Mouse (Mus musculus): ENCODE data around the gene Phykpl.

Gene Phykpl

GRCm38 (mm10) chr11:51646751-51647667, 62.5 kb downstream of the Phykpl start:
- DNase-seq, result no peak

DNA sequence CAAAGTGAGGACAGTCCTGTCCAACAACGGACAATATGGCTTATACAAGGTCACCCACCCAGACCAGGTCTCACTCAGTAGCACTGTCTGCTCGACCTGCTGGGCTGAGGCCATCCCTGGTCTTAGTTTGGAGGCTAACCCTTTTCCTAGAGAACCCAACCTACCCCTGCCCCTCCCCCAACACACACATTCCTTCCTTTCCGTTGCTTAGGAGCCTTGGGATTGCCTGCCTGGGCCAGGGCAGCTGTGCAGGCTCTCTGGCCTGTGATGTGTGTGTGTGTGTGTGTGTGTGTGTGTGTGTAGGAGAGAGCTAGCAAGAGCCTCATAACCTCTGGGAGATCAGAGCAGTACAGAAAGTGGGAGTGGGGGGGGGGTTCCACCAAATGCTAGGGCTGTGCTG, 64.0 kb downstream of the Phykpl start:
- DNase-seq, result no peak

DNA sequence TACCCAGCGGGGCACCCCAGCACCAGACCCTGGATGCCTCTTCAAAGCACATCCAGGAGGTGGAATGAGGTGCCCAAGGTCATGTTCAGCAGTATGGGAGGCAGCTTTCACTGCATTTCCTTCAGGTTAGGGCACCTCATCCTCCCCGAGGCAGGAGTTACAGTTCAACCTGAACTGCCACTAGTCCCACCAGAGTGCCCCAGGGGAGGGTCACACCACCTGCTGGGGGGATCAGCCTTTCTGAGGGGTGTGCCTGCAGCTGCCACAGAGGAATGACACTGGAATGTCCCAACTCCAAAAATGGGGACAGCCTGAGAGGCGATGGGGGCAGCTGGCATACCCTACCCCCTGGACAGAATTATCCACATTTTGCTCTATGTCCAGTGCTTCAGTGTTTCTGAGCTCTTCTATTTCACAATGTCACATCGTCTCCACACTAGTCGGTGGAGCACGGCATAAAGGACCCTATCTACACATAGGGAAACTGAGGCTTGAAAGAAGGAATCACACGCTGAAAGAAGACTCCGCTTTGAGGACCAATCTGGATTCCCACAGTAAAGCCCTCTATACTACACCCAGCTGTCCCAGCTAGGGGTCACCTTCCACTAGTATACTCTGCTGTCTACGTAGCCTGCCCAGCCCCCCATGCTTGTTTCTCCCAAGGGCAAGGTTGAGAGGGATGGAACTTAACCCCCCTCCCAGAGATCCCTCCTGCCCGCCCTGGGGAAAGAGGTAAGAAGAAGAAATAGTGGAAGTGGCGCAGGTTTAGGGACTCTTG, 64.7 kb downstream of the Phykpl start:
- DNase-seq, result no peak

- DNase-seq, result no peak
Measured at GRCm38 (mm10) chr11:51649889-51650199, 65.3 kb downstream of the Phykpl start.

DNA sequence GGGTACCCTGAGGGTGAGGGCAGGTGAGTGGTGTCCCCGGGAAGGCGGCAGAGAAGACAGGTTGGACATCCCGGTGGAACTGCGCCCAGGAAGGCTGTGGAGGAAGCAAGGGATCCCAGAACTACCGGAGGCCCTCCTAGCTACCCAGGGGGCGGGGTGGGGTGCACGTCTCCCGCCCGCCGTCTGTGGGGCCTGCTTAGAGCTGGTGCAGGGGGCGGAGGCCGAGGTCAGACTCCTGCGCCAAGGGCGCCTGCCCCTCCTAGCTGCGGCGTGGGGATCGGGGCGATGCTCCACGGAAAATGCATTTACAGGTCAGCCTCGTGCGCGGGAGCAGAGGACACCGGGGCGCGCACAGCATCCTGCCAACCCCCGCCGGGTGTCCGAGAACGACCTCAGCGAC, 65.7 kb downstream of the Phykpl start:
- no peak for DNase-seq

DNA sequence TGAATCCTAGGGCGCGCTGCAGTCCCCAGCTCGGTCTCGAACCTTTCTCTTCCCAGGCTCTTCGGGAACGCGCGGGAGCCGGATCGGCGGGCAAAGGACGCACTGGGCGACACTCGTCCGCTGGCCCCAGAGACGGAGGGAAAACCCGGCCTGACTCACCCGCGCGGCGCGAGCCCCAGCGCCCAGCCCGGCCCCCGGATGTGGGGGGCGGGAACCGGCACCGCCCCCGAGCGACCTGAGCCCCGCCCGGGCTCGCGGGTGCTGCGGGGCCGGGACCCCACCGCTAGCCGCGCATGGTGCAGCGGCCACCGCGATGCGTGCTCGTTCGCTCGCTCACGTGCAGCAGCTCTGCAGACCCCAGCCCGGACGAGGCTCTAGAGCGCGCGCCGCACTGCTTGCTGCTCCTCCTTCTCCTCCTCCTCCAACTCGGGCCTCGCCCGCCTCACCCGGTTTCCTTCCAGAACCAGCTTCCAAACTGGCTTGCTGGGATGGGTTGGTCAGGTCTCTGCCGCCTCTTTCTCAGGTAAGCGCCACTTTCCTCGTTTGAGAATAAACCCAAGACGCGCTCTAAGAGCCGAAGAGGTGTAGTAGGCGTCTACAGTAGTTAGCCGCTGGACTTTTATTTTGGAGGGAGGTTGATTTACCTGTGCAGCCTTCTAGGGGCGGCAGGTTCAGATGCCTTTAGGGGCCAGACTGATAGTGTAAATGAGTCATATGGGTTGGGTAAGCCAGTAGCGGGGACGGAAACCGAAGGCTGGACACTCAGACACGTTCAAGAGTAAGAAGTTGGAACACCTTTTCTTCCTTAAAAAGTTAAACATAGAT, 66.3 kb downstream of the Phykpl start, which contains the start of the genes N4bp3 and D930048N14Rik:
Gene N4bp3 (minus strand): TSS at position 152 of the 825 bp plus-strand sequence.
Gene D930048N14Rik (plus strand): TSS at position 264 of the 825 bp plus-strand sequence.
- DNase-seq, result no peak

DNA sequence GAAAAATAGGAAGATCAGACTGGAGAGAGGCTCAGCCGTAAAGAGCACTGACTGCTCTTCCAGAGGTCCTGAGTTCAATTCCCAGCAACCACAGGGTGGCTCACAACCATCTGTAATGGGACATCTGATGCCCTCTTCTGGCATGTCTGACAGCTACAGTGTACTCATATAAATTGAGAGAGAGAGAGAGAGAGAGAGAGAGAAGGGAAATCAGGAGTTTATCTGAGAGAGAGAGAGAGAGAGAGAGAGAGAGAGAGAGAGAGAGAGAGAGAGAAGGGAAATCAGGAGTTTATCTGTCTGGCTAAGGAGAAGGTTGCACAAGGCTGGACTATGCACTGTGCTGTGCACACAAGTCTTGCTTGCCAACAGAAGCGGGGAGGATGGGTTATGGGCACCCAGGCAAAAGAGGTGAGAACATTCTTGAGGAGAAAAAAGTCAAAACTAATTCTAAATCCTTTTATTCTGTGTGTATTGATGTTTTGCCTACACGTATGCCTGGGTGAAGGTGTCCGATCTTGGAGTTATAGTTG, 68.4 kb downstream of the Phykpl start:
- no peak for DNase-seq

DNA sequence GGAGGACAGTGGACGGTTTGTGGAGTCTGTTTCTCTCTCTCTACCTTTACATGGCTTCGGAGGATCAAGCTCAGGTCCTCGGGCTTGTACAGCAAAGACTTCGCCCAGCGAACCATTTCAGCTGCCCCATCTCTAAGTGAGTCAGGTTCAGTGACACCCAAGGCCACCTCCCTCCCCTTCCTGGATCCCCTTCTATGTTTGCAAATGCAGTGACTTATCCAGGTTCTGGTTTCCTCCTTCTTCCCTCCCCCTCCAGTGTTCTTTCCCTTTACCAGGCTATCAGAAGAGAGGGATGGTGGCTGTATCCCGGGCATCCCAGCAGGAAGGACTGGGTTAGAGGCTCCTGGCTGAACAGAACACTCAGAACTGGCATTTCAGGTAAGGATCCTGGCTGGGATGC, 69.2 kb downstream of the Phykpl start:
- DNase-seq, result no peak
